Mouse (Mus musculus) gastrocnemius, postnatal 10 days (tissue): ENCODE data around the gene Peli1. TPM values are rescaled to one million over a fixed set of nuclear protein-coding genes. Genes with fewer than 3 reads are reported as not detected.
"Not testable (repeated sequence)": the region's sequence is repeated elsewhere in the genome, so short reads cannot be mapped to it uniquely, and the experiment has no call there.

Source experiments
- DNase-seq: peaks from one replicate; pipeline ENCODE4 v3.0.0; 2021; ENCODE audit warnings: mixed read lengths
- total RNA-seq, 2 experiments: library from RNA; stranded (reverse); gene quantifications; 2 replicates each; pipeline ENCODE4 v1.2.3; 2021

The Peli1 gene
- total RNA-seq, 2 experiments from 2014 or later, result 15.5 to 16.5 TPM

GRCm38 (mm10) chr11:21151672-21152071 is 60.6 kb downstream of the Peli1 start:
- no peak for DNase-seq

- no peak for DNase-seq
Measured at GRCm38 (mm10) chr11:21153111-21153510, 62.0 kb downstream of the Peli1 start.

- DNase-seq, result no peak
Measured at GRCm38 (mm10) chr11:21157595-21157994, 66.5 kb downstream of the Peli1 start.

- DNase-seq, result no peak
Measured at GRCm38 (mm10) chr11:21162093-21162492, 71.0 kb downstream of the Peli1 start.

- no peak for DNase-seq
Measured at GRCm38 (mm10) chr11:21163143-21163542, 72.1 kb downstream of the Peli1 start.

GRCm38 (mm10) chr11:21163673-21164072 is 72.6 kb downstream of the Peli1 start:
- peak; percentile 11 for DNase-seq

GRCm38 (mm10) chr11:21164312-21164993 is 73.4 kb downstream of the Peli1 start:
- no peak for DNase-seq

- DNase-seq, result no peak
Measured at GRCm38 (mm10) chr11:21164994-21165560, 74.0 kb downstream of the Peli1 start.

- no peak for DNase-seq
Measured at GRCm38 (mm10) chr11:21166495-21167096, 75.5 kb downstream of the Peli1 start.

- no peak for DNase-seq
Measured at GRCm38 (mm10) chr11:21168828-21169607, 77.9 kb downstream of the Peli1 start.

- DNase-seq, result not testable (repeated sequence)
Measured at GRCm38 (mm10) chr11:21169608-21169860, 78.4 kb downstream of the Peli1 start.

- no peak for DNase-seq
Measured at GRCm38 (mm10) chr11:21172281-21172680, 81.2 kb downstream of the Peli1 start.

GRCm38 (mm10) chr11:21173926-21174325 is 82.8 kb downstream of the Peli1 start:
- no peak for DNase-seq

GRCm38 (mm10) chr11:21174396-21174795 is 83.3 kb downstream of the Peli1 start:
- DNase-seq, result no peak

- DNase-seq, result no peak
Measured at GRCm38 (mm10) chr11:21175063-21175462, 84.0 kb downstream of the Peli1 start.

GRCm38 (mm10) chr11:21176491-21176890 is 85.4 kb downstream of the Peli1 start:
- no peak for DNase-seq

- peak; percentile 14 for DNase-seq
Measured at GRCm38 (mm10) chr11:21178343-21178742, 87.3 kb downstream of the Peli1 start.

- DNase-seq, result no peak
Measured at GRCm38 (mm10) chr11:21178998-21179645, 88.0 kb downstream of the Peli1 start.

- not testable (repeated sequence) for DNase-seq
Measured at GRCm38 (mm10) chr11:21179873-21180272, 88.8 kb downstream of the Peli1 start.

GRCm38 (mm10) chr11:21180650-21181049 is 89.6 kb downstream of the Peli1 start:
- DNase-seq, result no peak

- no peak for DNase-seq
Measured at GRCm38 (mm10) chr11:21181616-21182015, 90.5 kb downstream of the Peli1 start.

GRCm38 (mm10) chr11:21182709-21183108 is 91.6 kb downstream of the Peli1 start:
- no peak for DNase-seq

- not testable (repeated sequence) for DNase-seq
Measured at GRCm38 (mm10) chr11:21191821-21192220, 100.7 kb downstream of the Peli1 start.
